Mouse (Mus musculus) natural killer cell, adult 2 months (primary cell): ENCODE measurements around the gene Leng8.
A peak's percentile ranks its signal among the peaks of the same experiment; 100 is the strongest.

Source experiments
- DNase-seq, 2 experiments: peaks; one replicate each; pipeline ENCODE4 v3.0.0; 2022; ENCODE audit warnings: low spot score in 2 of 2

Leng8 gene

DNA sequence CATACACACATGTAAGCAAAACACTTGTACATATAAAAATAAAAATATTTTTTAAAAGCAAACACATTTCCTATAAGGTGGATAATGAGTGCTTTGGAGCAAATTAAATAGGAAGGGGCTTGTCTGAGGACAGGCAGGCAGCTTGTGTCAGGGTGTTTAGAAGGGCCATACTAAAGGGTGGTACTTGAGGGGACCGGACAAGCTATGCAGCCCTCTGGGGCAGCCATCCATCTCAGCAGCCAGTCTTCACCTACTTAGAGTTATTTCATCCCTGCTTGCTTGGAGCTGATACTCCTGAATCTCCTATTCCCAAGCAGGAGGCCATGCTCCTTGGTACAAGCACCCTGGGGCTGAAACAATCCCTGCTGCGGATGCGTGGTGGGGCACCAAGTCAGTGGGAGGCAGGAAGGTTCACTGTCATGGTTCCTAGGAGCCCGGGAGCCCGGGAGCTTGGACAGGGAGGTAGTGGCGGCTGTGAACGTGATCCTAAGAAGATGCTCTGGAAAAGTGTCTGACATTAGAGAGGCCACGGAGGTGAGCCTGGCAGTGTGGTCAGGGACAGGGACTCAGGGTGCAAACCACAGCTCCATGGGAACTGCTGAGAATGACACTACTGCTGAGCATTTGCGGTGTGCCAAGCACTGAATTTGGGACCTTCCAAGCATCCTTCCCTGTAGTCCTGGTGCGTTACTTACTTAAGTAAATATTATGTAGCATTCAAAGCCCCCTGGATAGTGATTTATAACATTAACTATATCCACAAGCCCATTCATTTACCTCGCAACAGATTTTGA, 9.7 kb upstream of the Leng8 start:
- no peak for DNase-seq

DNA sequence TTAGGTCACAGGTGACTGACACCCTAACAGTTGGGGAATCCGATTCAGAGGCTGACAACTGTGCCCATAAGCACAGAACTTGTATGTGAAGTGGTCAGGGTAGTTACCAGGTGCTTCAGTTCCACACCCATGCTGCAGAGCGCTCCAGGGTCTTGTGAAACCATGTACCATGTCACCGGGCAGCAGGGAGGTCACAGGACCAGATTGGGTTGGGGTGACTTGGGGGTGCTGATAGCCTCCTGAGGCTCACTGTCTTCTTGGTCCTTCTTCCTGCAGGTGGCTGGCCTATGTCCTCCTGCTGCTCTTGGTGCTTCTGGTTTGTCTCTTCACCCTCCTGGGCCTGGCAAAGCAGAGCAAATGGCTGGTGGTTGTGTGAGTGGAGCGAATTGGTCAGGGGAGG, 8.9 kb upstream of the Leng8 start:
- no peak for DNase-seq

DNA sequence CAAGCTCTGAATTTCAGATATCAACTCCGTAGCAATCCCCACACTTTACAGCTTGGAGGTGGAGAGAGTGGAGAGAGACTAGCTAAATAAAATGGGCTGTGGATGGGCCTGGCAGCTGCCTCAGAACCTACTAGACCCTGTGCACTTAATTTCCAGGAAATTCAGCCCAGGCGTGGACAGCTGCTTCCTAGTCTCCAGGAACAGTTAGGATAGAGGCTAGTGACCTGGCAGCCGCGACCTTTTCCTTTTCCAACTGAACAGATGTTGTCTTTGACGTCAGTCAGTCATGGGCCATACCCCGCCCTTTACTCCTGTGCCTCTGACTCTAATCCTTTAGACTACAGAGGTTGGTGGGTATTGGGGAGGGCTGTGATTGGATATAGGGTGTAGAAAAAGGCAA, 8.0 kb upstream of the Leng8 start:
- no peak for DNase-seq

DNA sequence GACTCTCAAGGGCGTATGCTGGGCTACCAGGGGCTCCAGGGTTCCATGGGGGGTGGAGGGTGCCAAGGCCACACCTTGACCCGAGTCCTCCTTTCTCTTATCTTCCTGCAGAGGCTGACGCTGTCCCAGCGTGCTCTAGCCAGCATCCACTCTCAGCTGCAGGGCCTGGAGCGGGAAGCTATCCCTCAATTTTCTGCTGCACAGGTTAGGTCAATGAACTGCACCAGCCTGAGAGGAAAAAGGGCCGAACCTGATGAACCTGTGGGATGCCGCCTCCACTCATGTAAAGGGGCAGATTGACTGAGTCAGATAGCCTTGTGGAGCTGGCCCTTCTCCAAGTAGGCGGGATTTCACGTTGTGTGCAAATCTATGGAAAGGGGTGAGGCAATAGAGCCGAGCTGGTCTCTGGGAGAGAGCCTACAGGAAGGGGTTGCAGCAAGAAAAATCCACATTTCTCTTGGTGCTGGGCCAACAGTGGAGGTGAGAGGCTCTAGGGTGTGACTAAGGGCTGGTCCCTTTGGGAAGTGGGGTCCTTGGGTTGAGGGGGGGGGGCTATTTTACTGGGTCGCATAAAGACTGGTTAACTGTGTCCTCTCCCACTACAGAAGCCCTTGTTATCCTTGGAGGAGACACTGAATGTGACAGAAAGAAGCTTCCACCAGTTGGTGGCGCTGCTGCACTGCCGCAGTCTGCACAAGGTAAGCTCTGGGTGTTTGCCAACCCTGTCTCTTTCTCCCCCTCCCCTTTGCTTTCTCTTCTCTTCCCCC, 6.0 kb upstream of the Leng8 start:
- DNase-seq, result peak; percentile 69 to 80

DNA sequence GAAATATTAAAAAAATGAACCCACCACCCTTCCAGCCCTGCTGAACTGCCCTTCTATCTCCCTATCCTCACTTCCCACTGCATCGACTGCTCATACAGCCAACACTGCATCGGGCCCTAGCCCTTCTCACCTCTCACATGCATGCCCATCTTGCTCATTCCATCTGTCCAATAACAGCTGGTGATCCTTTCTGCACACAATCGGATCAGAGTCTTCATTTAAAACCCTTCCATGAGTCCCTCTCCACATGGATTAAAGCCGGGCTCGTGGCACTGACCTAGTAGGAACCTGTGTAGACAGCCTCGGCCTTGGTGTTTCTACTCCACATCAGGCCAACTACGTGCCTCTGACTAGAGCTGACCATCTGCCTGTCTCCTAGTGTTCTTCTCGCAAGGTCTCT, 4.9 kb upstream of the Leng8 start:
- DNase-seq, result no peak

DNA sequence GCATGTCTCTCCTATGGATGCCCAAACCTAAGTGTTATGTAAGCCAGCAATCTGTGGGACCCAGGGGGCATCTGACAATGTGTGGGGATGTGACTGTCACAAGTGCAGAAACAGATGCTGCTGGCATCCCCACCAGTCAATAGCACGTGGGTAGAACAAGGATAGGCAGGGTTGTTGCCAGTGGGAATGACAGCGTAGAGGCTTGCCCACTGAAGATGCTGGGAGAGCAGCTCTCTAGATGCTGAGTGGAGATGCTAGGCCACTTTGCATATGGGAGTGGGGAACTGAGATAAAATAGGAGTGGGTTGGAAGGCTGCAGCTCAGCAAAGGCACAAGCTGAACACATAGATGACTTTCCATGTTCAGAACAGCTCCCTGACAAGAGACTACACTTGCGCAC, 4.3 kb upstream of the Leng8 start:
- DNase-seq, result no peak

DNA sequence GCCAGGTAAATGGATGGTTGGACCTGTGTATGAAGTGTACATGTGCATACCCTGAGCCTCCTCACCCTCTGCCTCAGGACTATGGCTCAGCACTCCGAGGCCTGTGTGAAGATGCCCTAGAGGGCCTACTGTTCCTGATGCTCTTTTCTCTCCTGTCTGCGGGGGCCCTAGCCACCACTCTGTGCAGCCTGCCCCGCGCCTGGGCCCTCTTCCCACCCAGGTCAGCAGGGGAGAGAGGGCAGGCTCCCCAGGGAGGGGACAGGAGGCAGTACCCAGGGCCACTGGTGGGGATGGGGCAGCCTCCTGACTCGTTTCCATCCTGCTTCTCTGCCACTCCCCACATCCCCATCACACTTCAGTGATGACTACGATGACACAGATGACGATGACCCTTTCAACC, 3.8 kb upstream of the Leng8 start:
- DNase-seq, result no peak

DNA sequence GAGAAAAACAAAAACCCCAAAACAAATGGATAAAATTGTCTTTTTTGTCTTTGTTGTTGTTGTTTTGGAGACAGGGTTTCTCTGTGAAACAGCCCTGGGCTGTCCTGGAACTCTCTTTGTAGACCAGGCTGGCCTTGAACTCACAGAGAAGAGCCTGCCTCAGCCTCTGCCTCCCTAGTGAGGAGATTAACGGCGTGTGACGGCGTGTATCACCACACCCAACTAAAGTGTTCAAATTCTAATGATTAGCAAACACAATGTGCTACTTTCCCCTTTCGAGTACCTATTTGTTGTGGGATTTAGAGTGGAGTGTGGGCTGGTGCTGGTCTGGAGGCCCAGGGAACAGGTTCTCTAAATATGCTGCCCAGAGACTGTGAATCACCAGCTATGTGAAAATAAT, 1.9 kb upstream of the Leng8 start:
- DNase-seq, result no peak

DNA sequence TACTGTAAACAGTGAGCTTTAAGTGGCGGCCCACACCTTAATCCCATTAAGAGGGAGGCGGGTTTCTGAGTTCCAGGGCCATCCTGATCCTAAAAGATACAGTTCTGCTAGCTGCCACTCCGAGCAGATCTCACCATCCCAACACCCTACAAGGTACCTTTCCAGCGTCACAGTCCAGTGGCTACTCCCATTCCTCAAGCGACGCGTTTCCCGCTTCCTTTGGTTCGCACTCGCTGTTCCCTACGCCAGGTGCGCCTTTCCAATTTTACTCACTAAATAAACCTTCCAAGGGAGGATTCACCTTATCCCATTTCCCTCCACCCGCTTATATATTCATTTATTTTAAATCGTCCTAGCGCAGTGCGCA, 452 bp upstream of the Leng8 start:
- no peak for DNase-seq

DNA sequence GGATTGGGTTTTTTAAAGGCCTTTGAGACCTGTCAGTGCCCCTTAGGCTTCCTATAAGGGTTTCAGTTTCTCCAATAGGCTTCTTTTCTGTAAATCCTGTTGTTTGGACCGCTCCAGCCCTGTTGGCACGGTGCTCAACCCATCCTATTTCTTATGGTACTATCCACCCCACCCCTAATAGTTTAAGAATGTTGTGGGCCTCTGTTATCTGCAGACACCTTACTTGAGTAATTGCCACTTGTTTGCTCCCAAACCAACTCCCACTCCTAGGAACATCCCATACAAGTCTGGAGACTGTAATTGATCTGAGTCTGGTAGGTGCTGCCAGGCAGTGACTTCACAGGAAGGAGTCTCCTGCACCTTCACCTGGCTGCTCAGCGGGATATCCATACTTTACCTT, 907 bp downstream of the Leng8 start:
- DNase-seq, result no peak

DNA sequence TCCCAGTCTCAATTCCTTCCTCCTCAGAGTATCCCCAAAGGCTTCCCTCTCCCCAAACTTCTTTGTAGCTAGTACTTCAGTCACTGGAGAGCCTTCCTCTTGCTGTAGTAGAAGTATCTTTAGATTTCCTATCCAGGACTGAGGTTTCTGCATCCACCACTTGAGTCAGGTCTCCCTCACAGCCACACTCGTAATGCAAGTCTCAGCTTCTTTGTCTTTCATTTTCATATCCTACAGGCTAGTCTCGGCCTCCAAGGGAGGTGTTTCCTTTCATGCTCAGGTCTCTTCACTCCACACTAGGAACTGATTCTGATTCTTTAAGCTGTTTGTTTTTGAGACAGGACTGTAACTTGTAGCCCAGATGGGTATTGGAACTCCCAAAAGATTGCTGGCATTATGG, 1.3 kb downstream of the Leng8 start:
- DNase-seq, result no peak

DNA sequence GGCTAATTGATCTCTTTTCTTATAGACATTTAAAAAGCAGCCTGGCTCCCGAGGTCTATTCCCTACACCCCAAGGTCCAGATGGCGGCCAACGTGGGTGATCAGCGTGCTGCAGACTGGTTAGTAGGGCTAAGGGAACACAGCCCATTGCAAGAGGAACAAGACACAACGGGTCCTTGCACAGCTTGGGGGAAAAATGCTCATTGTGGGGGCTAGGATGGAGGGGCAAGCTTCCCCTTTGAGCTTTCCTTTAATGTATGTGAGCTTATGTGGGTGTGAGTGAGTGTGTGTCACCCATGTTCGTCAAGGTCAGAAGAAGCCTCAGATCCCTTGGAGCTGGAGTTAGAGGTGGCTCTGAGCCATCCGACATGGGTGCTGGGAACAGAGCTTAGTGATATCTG, 1.8 kb downstream of the Leng8 start:
- DNase-seq, result no peak

DNA sequence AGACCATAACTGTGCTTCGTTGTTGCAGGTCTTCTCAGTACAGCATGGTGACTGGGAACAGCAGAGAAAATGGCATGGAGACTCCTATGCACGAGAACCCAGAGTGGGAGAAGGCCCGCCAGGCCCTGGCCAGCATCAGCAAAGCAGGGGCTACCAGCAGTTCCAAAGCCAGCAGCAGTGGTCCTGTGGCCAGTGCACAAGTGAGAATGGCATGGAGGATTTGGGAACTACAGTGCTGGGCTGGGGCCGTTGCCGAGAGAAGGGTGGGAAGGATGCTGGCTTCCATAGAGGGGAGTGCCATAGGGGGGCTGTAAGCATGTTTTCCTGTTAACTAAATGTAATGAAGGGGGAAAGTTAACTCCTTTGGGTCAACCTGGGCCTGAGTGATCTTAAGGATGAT, 2.6 kb downstream of the Leng8 start:
- no peak for DNase-seq

DNA sequence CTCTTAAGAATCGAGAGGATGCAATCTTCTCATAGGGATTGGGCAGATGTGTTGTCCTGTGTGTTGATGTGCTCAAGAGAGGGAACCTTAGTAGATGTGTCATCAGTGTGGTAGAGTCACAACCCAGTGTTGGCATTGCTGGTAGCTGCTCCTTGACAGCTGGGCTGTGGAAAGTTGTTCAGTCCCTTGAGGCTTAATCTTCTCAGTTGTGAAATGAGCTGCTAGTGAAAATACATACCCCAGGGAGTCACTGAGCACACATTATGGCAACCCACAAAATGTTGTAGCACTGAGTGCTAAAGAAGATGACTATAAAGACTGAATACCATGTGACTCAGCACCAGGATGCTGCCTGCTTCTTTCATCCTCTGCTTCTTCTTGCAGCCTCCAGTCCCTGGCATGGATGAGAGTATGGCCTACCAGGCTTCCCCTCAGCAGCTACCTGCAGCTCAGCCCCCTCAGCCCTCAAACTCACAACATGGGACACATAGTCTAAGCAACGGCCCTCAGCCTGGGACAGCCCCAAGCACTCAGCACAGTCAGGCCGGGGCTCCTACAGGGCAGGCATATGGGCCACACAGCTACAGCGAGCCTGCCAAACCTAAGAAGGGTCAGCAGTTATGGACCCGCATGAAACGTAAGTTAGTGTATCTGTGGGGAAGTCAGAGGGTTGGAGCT, 4.9 kb downstream of the Leng8 start:
- DNase-seq, result no peak

DNA sequence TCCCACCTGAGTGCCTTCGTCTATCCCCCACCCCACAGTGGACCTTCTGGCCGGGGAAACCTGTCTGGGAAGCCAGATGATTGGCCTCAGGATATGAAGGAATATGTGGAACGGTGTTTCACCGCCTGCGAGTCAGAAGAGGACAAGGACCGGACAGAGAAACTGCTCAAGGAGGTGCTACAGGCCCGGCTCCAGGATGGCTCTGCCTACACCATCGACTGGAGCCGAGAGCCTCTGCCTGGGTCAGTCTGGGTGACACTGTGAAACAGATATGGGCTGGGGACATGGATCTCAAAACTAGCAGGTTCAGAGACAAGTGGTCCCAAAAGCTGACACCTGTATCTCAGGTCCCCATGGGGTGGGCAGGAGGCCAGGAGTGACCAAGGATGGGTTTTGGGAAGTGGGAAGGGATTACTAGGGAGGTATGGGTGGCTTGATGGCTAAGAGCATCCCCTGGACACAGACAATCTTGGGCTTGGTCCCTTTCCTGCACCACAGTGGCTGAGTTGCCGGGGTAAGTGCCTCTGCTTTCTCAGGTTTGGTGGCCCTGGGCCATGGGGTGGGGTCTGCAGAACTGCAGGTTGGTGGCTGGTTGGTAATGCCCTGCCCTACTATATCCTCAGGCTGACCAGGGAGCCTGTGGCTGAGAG, 6.1 kb downstream of the Leng8 start:
- DNase-seq, result no peak

DNA sequence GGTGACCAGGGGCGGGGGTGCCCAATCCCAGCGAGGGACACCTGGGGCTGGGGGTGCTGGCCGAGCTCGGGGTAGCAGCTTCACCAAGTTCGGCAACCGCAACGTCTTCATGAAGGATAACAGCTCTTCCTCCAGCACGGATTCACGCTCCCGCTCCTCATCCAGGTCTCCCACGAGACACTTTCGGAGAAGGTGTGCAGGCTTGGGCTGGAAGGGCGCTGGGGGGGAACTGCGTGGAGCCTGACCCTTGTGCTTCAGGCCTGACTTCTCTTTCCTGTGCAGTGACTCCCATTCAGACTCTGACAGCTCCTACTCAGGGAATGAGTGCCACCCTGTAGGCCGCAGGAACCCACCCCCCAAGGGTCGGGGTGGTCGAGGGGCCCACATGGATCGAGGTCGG, 6.7 kb downstream of the Leng8 start:
- no peak for DNase-seq

DNA sequence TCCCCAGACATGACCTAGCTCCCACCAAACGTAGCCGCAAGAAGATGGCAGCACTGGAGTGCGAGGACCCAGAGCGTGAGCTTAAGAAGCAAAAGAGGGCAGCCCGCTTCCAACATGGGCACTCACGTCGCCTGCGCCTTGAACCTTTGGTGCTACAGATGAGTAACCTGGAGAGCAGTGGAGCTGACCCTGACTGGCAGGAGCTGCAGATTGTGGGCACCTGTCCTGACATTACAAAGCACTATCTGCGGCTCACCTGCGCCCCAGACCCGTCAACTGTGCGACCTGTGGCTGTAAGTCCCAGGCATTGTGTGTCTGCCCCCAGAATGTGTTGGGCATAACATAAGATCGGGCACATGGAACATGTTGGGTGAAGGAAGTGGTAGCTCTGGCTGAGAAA, 7.2 kb downstream of the Leng8 start:
- DNase-seq, result no peak

DNA sequence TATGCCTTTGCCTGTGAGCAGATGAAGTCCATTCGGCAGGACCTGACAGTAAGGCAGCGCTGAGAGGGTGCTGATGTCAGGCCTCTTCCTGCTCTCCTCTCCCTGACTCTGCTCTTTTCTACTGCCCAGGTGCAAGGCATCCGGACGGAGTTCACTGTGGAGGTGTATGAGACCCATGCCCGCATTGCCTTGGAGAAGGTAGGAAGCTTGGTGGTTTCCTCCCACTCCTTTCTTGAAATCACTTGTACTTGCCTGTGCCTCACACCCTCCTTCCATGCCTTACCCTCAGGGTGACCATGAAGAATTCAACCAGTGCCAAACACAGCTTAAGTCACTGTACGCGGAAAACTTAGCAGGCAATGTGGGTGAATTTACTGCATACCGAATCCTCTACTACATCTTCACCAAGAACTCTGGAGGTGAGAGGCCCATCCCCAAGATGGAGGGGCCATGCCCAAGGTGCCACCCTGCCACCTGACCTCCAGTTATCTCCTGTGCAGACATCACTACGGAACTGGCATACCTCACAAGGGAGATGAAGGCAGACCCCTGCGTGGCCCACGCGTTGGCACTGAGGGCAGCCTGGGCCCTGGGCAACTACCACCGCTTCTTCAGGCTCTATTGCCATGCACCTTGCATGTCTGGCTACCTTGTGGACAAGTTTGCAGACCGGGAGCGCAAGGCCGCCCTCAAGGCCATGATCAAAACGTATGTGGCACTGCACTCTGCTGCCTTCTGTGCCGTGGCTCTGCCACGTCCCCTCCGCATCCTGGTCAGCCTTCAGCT, 8.1 kb downstream of the Leng8 start:
- no peak for DNase-seq

DNA sequence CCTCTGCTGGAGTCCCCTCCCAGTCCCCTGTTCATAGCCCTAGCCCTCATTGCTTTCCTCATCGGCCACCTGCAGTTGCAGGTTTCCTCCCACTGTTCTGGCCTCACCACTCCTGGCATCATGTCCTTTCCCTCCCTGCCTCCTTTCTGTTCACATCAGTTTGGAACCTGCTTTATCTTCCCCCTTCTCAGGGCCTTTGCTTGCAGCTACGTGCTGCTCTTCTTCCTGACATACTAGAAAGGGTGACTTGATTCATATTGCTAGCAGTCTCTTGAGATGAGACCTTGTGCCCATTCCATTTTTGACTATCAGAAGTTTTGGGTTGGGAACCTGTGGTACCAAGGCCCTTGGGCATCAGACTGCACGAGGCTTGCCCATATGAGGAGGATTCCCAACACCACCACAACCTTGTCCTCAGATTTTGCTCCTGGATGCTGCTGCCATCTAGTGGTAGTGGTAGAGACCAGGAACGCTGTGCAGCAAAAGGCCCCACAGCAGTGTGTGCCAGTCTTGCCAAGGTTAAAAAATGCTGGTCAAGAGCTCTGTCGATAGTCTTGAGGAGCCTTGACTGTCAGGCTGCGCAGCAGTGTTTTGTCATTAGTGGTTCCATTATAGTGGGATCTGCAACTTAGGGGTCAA, 8.8 kb downstream of the Leng8 start:
- peak; percentile 47 to 52 for DNase-seq

DNA sequence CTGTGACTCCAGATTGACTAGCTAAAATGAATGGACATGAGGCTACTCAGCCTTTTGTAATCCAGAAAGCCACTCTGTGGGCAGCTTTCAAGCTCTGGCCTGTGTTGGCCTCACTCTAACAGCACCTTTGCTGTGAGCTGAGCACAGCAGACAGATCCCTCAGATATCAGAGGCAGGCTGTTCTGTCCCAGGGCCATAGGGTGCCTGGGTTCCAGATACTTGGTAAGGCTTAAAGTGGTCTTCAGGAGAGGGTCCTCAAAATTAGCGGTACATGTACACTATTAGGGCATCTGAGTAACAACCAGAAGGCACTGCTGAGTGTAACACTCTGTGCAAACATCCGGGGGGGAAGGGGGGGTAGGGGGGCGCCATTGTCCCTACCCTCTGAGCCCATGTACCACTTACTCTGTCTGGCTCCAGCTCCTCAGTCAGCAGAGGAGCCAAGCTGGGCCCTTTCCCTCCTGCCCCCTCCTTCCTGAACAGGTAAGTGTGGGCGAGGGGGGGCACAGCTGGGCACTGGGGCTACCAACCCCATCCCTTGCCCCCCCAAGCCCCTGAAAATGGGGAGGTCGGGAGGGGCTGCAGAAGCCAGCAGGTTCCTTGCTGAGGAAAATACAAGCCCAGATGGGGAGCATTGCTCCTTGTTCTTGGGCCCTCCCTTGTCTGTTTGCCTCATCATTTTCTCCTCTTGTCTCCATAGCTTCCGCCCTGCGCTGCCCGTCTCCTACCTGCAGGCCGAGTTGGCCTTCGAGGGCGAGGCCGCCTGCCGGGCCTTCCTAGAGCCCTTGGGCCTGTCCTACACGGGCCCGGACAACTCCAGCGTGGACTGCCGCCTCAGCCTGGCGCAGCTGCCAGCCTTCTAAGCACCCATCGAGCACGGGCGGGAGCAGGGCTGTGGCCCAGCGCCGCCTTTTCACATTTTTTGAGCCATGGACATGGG, 9.7 kb downstream of the Leng8 start:
- no peak for DNase-seq
